Mouse (Mus musculus) spleen, postnatal 14 days (tissue): ENCODE data around the gene AK157302.
"Not testable (repeated sequence)": the region's sequence is repeated elsewhere in the genome, so short reads cannot be mapped to it uniquely, and the experiment has no call there.

ENCODE experiments used
- DNase-seq, 2 experiments: peaks; one replicate each; pipeline ENCODE4 v3.0.0; 2021 to 2022; ENCODE audit warnings: low spot score in 2 of 2

Gene AK157302

DNA sequence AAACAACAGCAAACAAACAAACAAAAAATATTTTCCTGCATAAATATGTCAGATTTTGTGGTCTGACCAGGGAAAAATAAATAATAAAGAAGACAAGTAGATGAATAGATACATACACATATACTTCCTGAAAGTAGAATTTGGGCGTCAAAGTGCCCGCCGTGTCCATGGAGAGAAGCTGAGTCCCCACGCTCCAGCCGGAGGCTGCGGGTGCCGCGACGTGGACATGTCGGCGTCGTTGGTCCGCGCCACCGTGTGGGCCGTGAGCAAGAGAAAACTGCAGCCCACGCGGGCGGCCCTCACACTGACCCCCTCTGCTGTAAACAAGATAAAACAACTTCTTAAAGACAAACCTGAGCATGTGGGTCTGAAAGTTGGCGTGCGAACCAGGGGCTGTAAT lies at the start of gene AK157302:
Gene AK157302 (plus strand): TSS at position 144 of the 400 bp plus-strand sequence.
- peak in 1 of 2 experiments; percentile 6 for DNase-seq

DNA sequence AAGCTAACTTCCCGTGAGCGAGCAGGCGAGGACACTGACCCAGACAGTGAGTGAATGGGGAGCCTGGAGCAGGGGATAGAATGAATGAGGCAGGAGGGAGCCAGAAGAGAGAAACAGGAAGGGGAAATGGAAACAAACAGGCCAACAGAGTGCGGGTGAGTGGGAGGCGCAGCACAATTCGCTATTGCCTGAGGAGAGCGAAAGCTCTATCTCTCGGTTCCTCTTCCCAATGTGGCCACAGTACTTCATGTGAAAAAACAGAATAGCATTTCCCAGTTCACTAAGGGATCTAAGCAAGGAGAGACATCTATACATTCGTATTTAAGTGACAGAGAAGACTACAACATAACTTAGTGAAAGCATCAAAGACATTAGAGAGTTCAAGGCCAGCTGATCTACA lies 48.2 kb upstream of the AK157302 start:
- no peak for DNase-seq

- DNase-seq: no peak
These were observed 47.0 kb upstream of the AK157302 start for GRCm38 (mm10) chr13:21447856-21448614.

DNA sequence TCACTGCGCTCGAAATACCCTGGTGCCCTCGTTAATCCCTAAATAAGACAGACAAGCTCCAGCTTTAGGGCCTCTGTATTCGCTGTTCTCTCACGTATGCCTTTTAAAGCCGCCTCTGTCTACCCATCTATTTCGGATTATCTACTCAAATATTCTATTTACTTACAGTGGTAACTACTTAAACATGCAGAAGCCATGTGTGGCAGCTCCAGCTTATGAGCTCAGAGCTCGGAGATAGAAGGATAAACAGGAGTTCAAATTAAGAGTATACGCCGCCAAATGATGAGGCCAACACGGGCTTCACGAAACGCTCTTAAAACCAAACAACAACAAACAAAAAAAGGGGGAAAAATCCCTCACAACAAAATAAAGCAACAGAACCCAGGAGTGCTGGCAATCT lies 42.0 kb upstream of the AK157302 start:
- no peak for DNase-seq

DNA sequence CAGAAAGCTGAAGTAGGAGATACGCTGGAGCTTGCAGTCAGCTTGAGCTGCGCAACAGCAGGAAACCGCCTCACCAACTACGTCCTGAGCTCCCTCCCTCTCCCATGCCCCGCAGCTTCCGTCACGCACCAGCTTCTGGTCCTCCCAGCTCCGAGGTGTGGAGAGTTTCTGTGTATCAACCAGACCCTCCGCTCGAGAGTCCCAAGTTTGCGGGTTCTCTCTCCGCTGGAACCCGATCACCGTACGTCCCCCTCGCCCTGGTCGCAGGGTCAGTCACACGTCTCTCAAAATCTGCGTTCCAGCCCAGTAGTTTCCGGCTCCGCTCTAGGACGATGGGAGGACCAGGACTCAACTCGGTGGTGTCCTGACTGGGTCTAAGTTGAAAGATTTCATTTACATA lies 41.6 kb upstream of the AK157302 start, which contains the start of gene Zscan26:
Gene Zscan26 (minus strand): TSS at position 282 of the 400 bp plus-strand sequence.
- peak; percentile 45 to 63 for DNase-seq

DNA sequence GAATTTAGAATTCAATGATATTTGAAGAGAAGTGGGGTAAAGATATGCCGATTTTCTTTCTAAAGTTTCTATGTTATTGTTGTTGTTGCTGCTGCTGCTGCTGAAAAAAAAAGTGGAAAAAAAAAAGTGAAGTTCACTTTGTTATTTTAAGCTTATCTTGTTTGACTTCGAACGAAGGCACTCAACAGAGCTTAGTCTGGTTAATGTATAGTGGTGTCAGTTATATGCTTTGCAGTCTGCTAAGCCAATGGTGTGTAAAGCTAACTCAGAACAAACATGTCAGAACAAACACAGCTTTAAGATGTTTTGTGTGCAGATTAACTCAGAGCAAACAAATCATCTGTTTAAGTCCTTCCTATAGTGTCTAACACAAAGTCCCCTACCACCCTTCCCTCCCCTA lies 40.9 kb upstream of the AK157302 start:
- DNase-seq: no peak

- no peak for DNase-seq
These were observed 38.7 kb upstream of the AK157302 start for GRCm38 (mm10) chr13:21456347-21456746.

DNA sequence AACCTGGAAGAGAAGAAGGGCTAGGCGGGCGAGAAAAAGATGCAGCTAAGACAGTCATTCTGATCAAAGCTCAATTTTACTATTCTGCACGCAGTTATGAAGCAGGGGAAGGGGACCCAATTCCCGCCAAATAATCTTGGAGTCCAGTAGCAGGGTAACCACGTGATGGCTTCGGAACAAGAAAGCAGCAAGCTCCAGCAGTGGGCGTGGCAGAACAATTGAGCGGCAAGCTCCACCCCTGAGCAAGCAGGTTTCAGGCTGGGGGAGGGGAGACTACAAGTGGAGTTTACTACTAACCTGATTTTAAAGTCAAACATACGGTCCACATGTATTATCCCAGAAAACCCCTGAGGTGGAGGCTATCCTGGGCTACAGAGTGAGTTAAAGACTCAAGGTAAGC lies 32.5 kb upstream of the AK157302 start:
- DNase-seq: not testable (repeated sequence)

GRCm38 (mm10) chr13:21467336-21467735 lies 27.7 kb upstream of the AK157302 start:
- DNase-seq: no peak

GRCm38 (mm10) chr13:21468061-21469019 lies 26.7 kb upstream of the AK157302 start, which contains the start of gene Nkapl:
TSS of gene Nkapl (minus strand) at chr13:21468509.
- DNase-seq: peak; percentile 47 to 52

DNA sequence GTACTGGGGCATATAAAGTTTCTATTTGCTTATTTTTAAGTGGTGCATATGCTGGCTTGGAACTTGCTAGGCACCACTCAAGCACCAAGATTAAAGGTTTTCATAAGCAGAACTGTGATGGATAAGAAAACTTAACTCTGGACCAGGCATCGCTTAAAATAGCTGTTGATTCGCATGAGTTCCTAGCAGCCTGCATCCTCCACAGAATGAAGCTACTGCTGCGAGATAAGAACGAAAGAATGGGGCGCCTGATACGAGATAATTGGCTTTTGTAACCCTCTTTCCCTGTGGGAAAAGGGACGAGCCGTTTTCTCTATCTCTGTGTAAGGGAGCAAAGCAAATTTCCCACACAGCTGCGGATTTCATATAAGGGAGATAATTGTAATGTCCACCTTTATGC lies 25.9 kb upstream of the AK157302 start:
- no peak for DNase-seq

GRCm38 (mm10) chr13:21472427-21472826 lies 22.6 kb upstream of the AK157302 start:
- no peak for DNase-seq

- not testable (repeated sequence) for DNase-seq
These were observed 16.0 kb upstream of the AK157302 start, which contains the start of the genes Zkscan4 and Gm10065 for GRCm38 (mm10) chr13:21478759-21479670. TSS of gene Zkscan4 (plus strand) at chr13:21478907. TSS of gene Gm10065 (minus strand) at chr13:21479441.

- no peak for DNase-seq
These were observed 8.1 kb upstream of the AK157302 start for GRCm38 (mm10) chr13:21486881-21487280.

- DNase-seq: no peak
These were observed 2.2 kb upstream of the AK157302 start for GRCm38 (mm10) chr13:21492847-21493246.

DNA sequence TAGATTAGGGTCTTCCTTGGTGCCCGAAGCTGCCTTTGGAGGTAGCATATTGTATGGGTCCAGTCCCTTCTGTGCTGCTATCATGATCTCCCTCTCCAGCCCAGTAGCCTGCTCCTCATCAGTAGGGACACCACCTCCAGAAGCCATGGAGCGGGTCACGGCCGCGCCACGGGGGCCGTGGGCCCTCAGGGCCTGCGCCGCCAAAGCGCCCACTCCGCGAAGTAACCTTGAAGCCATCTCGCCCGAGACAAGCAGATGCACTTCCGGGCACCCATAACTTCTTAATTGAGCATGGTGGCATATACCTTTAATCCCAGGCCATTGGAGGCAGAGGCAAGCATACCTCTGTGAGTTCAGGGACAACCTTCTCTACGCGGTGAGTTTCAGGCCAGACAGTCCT lies 6.2 kb downstream of the AK157302 start, which contains the start of gene Gm11273:
Gene Gm11273 (minus strand): TSS at position 237 of the 400 bp plus-strand sequence.
- not testable (repeated sequence) for DNase-seq

- DNase-seq: no peak
These were observed 7.3 kb downstream of the AK157302 start for GRCm38 (mm10) chr13:21502296-21502695.

- DNase-seq: peak; percentile 43 to 50
These were observed 11.2 kb downstream of the AK157302 start for GRCm38 (mm10) chr13:21506221-21506649.

GRCm38 (mm10) chr13:21530136-21530535 lies 35.1 kb downstream of the AK157302 start:
- no peak for DNase-seq

- peak; percentile 67 to 77 for DNase-seq
These were observed 35.8 kb downstream of the AK157302 start, which contains the start of gene Zkscan8 for GRCm38 (mm10) chr13:21530781-21531201. TSS of gene Zkscan8 (minus strand) at chr13:21531120.

DNA sequence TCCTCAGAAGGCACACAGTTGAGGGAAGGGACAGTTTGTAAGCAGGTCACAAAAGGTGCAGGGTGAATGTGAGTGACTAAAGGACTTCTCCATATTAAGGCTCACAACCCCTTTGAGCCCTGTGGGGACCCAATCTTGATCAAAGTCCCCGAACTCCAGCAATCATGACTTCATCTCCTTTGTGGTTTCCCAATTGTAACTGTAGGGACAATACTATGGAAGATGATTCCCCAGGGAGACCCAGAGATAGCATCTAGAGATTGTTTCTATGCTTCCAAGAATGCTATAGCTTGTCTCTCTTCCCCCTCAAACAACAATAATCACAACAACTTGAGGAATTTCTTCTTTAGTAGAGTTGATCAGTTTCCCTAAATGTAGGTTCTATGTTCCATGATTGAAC lies 47.7 kb downstream of the AK157302 start, which contains the start of gene Olfr1366:
Gene Olfr1366 (minus strand): TSS at position 101 of the 400 bp plus-strand sequence.
- no peak for DNase-seq
